Mouse (Mus musculus) myocyte (in vitro differentiated cells): ENCODE measurements around the gene S100a14. TPM values are rescaled to one million over a fixed set of nuclear protein-coding genes. Genes with fewer than 3 reads are reported as not detected.

Experiments used
- H3K27me3 ChIP-seq: one replicate; pipeline ENCODE4 v1.6.1; 2011; ENCODE audit not compliant: control insufficient read depth, insufficient read depth, insufficient read length
- H3K36me3 ChIP-seq: one replicate; pipeline ENCODE4 v1.6.1; 2011; ENCODE audit not compliant: control insufficient read depth, insufficient read depth
- H3K4me2 ChIP-seq: one replicate; pipeline ENCODE4 v1.6.1; 2011; ENCODE audit warnings: low read depth, control low read depth
- H3K4me3 ChIP-seq: one replicate; pipeline ENCODE4 v1.5.1; 2011; ENCODE audit warnings: mild to moderate bottlenecking, control low read depth, moderate library complexity
- H3K79me2 ChIP-seq: one replicate; pipeline ENCODE4 v1.6.1; 2011; ENCODE audit not compliant: control insufficient read depth, insufficient read depth
- H3ac ChIP-seq: one replicate; pipeline ENCODE4 v1.6.1; 2011; ENCODE audit not compliant: control insufficient read depth, insufficient read length
- CEBPB ChIP-seq: IDR thresholded peaks from 2 replicates; pipeline ENCODE4 v1.6.1; 2011; ENCODE audit warnings: mild to moderate bottlenecking, moderate library complexity; ENCODE audit not compliant: poor library complexity, insufficient read depth, severe bottlenecking
- E2F4 ChIP-seq: IDR thresholded peaks from one replicate; pipeline ENCODE4 v1.6.1; 2011; ENCODE audit warnings: mild to moderate bottlenecking, control low read depth, moderate library complexity; ENCODE audit not compliant: insufficient read depth
- MAX ChIP-seq: IDR thresholded peaks from one replicate; pipeline ENCODE4 v1.6.1; 2011; ENCODE audit warnings: low read depth, mild to moderate bottlenecking, control low read depth
- MYOD1 ChIP-seq, 3 experiments: IDR thresholded peaks; one replicate each; pipeline ENCODE4 v1.6.1; 2011; ENCODE audit warnings: control low read depth in 2 of 3, low read depth in 2 of 3, mild to moderate bottlenecking in 2 of 3, moderate library complexity in 1 of 3; ENCODE audit not compliant: insufficient read length in 2 of 3, control insufficient read depth in 1 of 3
- MYOG ChIP-seq, 3 experiments: IDR thresholded peaks; one replicate each; pipeline ENCODE4 v1.6.1; 2011; ENCODE audit warnings: control low read depth in 2 of 3, low read depth in 2 of 3, mild to moderate bottlenecking in 2 of 3; ENCODE audit not compliant: insufficient read length in 2 of 3, control insufficient read depth in 1 of 3, insufficient read depth in 1 of 3
- POLR2A ChIP-seq: IDR thresholded peaks from one replicate; pipeline ENCODE4 v1.6.1; 2011; ENCODE audit warnings: low read depth, mild to moderate bottlenecking, control low read depth, moderate library complexity; ENCODE audit not compliant: insufficient read length
- POLR2AphosphoS2 ChIP-seq: IDR thresholded peaks from one replicate; pipeline ENCODE4 v1.6.1; 2011; ENCODE audit warnings: low read depth, control low read depth; ENCODE audit not compliant: insufficient read length
- REST ChIP-seq: IDR thresholded peaks from one replicate; pipeline ENCODE4 v1.6.1; 2011; ENCODE audit warnings: mild to moderate bottlenecking, control low read depth, moderate library complexity; ENCODE audit not compliant: insufficient read depth, insufficient read length
- SRF ChIP-seq: IDR thresholded peaks from one replicate; pipeline ENCODE4 v1.6.1; 2011; ENCODE audit warnings: low read depth; ENCODE audit not compliant: control insufficient read depth, insufficient read length
- TCF12 ChIP-seq: IDR thresholded peaks from one replicate; pipeline ENCODE4 v1.6.1; 2011; ENCODE audit warnings: mild to moderate bottlenecking, control low read depth; ENCODE audit not compliant: poor library complexity, insufficient read depth, severe bottlenecking
- TCF3 ChIP-seq: IDR thresholded peaks from one replicate; pipeline ENCODE4 v1.6.1; 2011; ENCODE audit warnings: low read depth, control low read depth; ENCODE audit not compliant: insufficient read length
- USF1 ChIP-seq: IDR thresholded peaks from one replicate; pipeline ENCODE4 v1.6.1; 2011; ENCODE audit warnings: low read depth, mild to moderate bottlenecking, control low read depth, moderate library complexity
- polyA plus RNA-seq: library from polyadenylated mRNA; unstranded; fragments of >200 nt; fragmentation: generic; extraction: Trizol; gene quantifications from one replicate; pipeline ENCODE4 v1.2.1, GENCODE M21; 2012; ENCODE audit warnings: missing spikeins

Gene S100a14
- polyA plus RNA-seq, 1 experiment: 2.9 TPM

DNA sequence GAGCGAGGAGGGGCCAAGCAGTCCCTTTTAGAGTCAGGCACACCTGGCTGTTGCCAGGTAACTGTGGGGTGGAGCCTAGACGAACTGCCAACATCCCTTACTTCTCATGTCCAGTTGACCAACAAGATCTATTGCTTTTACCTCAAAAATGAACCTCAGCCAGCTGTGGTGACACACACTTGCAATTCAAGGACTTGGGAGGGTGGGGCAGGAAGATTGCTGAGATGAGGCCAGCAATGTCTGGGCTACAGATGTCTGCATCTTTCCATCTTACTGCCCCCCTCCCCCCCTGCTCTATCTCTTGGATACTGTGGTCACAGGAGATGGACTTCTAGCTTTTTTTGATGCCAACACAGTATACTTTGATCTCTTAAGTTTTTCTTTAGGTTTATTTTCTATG is 25.6 kb downstream of the S100a14 start:
- no peak for TF ChIP-seq E2F4
- no peak for TF ChIP-seq USF1
- no peak for TF ChIP-seq SRF
- no peak for TF ChIP-seq MAX
- no peak for TF ChIP-seq TCF3
- TF ChIP-seq POLR2AphosphoS2: no peak
- peak; percentile 28 for TF ChIP-seq TCF12
- TF ChIP-seq CEBPB: peak; percentile 80
- TF ChIP-seq MYOD1 (IDR thresholded peaks at IDR 0.05; ENCODE audit: control insufficient read depth in 1 of 3, insufficient read length in 2 of 3, low read depth in 2 of 3): peak in 1 of 3 experiments; percentile 30
- no peak for TF ChIP-seq REST
- TF ChIP-seq POLR2A: no peak
- no peak for TF ChIP-seq MYOG (IDR thresholded peaks at IDR 0.05; ENCODE audit: control insufficient read depth in 1 of 3, insufficient read depth in 1 of 3, insufficient read length in 2 of 3, low read depth in 2 of 3)
- Histone ChIP-seq H3K27me3 (no peaks in the 10 kb centered on the region), H3K4me2 (no peak overlapping the region), H3K79me2 (no peaks in the 10 kb centered on the region), H3K4me3 (no peak overlapping the region), H3ac (no peak overlapping the region), H3K36me3 (no peaks in the 10 kb centered on the region)

DNA sequence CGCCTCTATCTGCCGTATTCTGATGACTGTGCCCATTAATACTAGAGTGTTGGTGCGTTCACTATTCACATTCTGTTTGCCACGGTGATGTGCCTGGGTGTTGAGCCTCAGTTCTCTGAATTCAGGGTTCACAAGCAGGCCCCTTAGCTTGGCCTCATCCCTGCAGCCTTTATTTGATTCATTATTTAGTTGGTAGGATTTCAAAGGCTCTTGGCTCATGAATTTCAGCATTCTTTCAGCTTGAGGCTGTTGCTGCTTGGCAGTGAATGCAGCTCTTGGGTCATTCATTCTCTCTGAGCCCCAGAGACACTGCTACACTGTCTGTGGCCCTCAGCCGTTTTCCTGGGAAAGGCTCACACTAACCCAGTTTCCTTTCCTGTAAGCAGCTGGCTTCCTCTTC is 29.3 kb downstream of the S100a14 start:
- Histone ChIP-seq H3K4me2 (no peak overlapping the region), H3K27me3 (no peaks in the 10 kb centered on the region), H3K36me3 (no peaks in the 10 kb centered on the region), H3K79me2 (no peaks in the 10 kb centered on the region), H3K4me3 (no peak overlapping the region), H3ac (no peak overlapping the region)
- TF ChIP-seq POLR2AphosphoS2: no peak
- TF ChIP-seq TCF3: no peak
- no peak for TF ChIP-seq REST
- TF ChIP-seq POLR2A: no peak
- no peak for TF ChIP-seq MAX
- TF ChIP-seq SRF: no peak
- TF ChIP-seq MYOG (IDR thresholded peaks at IDR 0.05; ENCODE audit: control insufficient read depth in 1 of 3, insufficient read depth in 1 of 3, insufficient read length in 2 of 3, low read depth in 2 of 3): no peak
- no peak for TF ChIP-seq TCF12
- no peak for TF ChIP-seq CEBPB
- no peak for TF ChIP-seq MYOD1 (IDR thresholded peaks at IDR 0.05; ENCODE audit: control insufficient read depth in 1 of 3, insufficient read length in 2 of 3, low read depth in 2 of 3)
- no peak for TF ChIP-seq E2F4
- no peak for TF ChIP-seq USF1

GRCm38 (mm10) chr3:90560008-90560628 is 33.5 kb downstream of the S100a14 start, which contains the start of gene S100a3:
S100a3 (plus strand) TSS chr3:90560578.
- Histone ChIP-seq H3K36me3 (no peaks in the 10 kb centered on the region), H3ac (no peak within 1 kb of the TSS), H3K79me2 (no peaks in the 10 kb centered on the region), H3K4me2 (no peak within 1 kb of the TSS), H3K4me3 (no peak within 1 kb of the TSS), H3K27me3 (no peaks in the 10 kb centered on the region)
- TF ChIP-seq CEBPB (no peak), MYOD1 (IDR thresholded peaks at IDR 0.05; ENCODE audit: control insufficient read depth in 1 of 3, insufficient read length in 2 of 3, low read depth in 2 of 3) (peak in 1 of 3 experiments; percentile 37), SRF (no peak), MYOG (IDR thresholded peaks at IDR 0.05; ENCODE audit: control insufficient read depth in 1 of 3, insufficient read depth in 1 of 3, insufficient read length in 2 of 3, low read depth in 2 of 3) (peak in 1 of 3 experiments; percentile 1)

- Histone ChIP-seq H3K4me2 (peak overlapping the region; percentile 63), H3K4me3 (no peak overlapping the region), H3K36me3 (no peaks in the 10 kb centered on the region), H3K27me3 (no peaks in the 10 kb centered on the region), H3ac (no peak overlapping the region), H3K79me2 (no peaks in the 10 kb centered on the region)
- TF ChIP-seq E2F4 (no peak), CEBPB (no peak), TCF3 (no peak), POLR2A (no peak), USF1 (no peak), POLR2AphosphoS2 (no peak), MAX (no peak), MYOD1 (IDR thresholded peaks at IDR 0.05; ENCODE audit: control insufficient read depth in 1 of 3, insufficient read length in 2 of 3, low read depth in 2 of 3) (no peak), REST (no peak), SRF (no peak)
These were observed 48.0 kb downstream of the S100a14 start for GRCm38 (mm10) chr3:90574691-90575090.

GRCm38 (mm10) chr3:90575320-90575719 is 48.7 kb downstream of the S100a14 start:
- no peaks in the 10 kb centered on the region for H3K27me3 ChIP-seq
- H3K79me2 ChIP-seq: no peaks in the 10 kb centered on the region
- no peak overlapping the region for H3ac ChIP-seq
- H3K4me2 ChIP-seq: peak overlapping the region; percentile 63
- H3K4me3 ChIP-seq: no peak overlapping the region
- TF ChIP-seq MYOG (IDR thresholded peaks at IDR 0.05; ENCODE audit: control insufficient read depth in 1 of 3, insufficient read depth in 1 of 3, insufficient read length in 2 of 3, low read depth in 2 of 3) (no peak), CEBPB (peak; percentile 50; the same call in 1 of the 2 replicates), REST (no peak)
- no peaks in the 10 kb centered on the region for H3K36me3 ChIP-seq
